Mouse (Mus musculus) lung, postnatal 14 days (tissue): ENCODE measurements at regions not wholly inside any gene's neighbourhood (a gene's known extent, or its start where the extent isn't known, plus 50 kb on each side); places are given as distances from the start of the nearest gene placed in this dataset.

Experiments
- DNase-seq: peaks from one replicate; pipeline ENCODE4 v3.0.0; 2021

GRCm38 (mm10) chr3:106879994-106880393 is 53.9 kb upstream of the Olfr266 start:
- no peak for DNase-seq

- peak; percentile 18 for DNase-seq
These were observed 77.1 kb upstream of the Olfr266 start for GRCm38 (mm10) chr3:106903198-106903597.

- no peak for DNase-seq
These were observed 80.6 kb upstream of the Olfr266 start for GRCm38 (mm10) chr3:106906668-106907067.

GRCm38 (mm10) chr3:106936067-106936466 is 99.9 kb upstream of the Kcna3 start:
- no peak for DNase-seq

GRCm38 (mm10) chr3:106940095-106940494 is 95.9 kb upstream of the Kcna3 start:
- no peak for DNase-seq

- peak; percentile 4 for DNase-seq
These were observed 80.2 kb upstream of the Kcna3 start for GRCm38 (mm10) chr3:106955555-106956446.

- no peak for DNase-seq
These were observed 78.6 kb upstream of the Kcna3 start for GRCm38 (mm10) chr3:106957162-106957895.

- DNase-seq: no peak
These were observed 77.8 kb upstream of the Kcna3 start for GRCm38 (mm10) chr3:106958194-106958593.

- DNase-seq: no peak
These were observed 75.4 kb upstream of the Kcna3 start for GRCm38 (mm10) chr3:106960596-106960995.

- DNase-seq: peak; percentile 14
These were observed 73.5 kb upstream of the Kcna3 start for GRCm38 (mm10) chr3:106962466-106962865.

GRCm38 (mm10) chr3:106966198-106966597 is 69.8 kb upstream of the Kcna3 start:
- no peak for DNase-seq

- no peak for DNase-seq
These were observed 68.5 kb upstream of the Kcna3 start for GRCm38 (mm10) chr3:106967479-106967878.

- no peak for DNase-seq
These were observed 61.7 kb upstream of the Kcna3 start for GRCm38 (mm10) chr3:106974114-106974789.

- DNase-seq: no peak
These were observed 57.2 kb upstream of the Kcna3 start for GRCm38 (mm10) chr3:106978728-106979127.

GRCm38 (mm10) chr3:106980914-106981313 is 55.1 kb upstream of the Kcna3 start:
- no peak for DNase-seq

GRCm38 (mm10) chr3:106981323-106981722 is 54.6 kb upstream of the Kcna3 start:
- no peak for DNase-seq

- DNase-seq: no peak
These were observed 51.7 kb upstream of the Kcna3 start for GRCm38 (mm10) chr3:106984231-106984630.
